Mouse (Mus musculus): ENCODE data around the gene Rac3. TPM values are rescaled to one million over a fixed set of nuclear protein-coding genes. Genes with fewer than 3 reads are reported as not detected.
A peak's percentile ranks its signal among the peaks of the same experiment; 100 is the strongest.
"Not testable (repeated sequence)": the region's sequence is repeated elsewhere in the genome, so short reads cannot be mapped to it uniquely, and the experiment has no call there.

Gene Rac3
- polyA plus RNA-seq, 1 experiment, result 1.9 TPM

DNA sequence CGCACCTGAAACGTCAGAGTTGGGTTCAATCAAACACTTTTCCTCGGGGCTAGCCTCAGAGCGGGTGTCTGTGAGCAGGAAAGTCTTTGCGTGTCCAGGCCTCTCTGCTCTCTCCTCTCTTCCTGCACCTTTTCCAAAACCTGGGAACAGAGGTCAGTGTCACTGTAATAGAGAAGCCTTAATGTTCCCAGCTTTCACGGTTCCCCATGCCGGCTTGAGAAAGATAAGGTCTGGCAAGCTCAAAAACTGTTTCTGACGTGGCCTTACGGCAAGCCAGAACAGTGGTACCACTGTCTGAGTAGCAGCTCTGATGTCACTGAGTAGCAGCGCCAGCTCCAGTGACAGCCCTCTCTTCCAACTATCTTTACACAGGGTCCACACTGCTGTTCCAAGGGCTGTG lies 6.7 kb upstream of the Rac3 start:
- Histone ChIP-seq H3K27ac (replicated peaks; ENCODE audit: low read depth, low read length) (no peak overlapping the region), H3K4me1 (ENCODE audit: control insufficient read depth, insufficient read depth, insufficient read length, low read length) (peaks cover 6% of the 10 kb centered on the region; the same call in 1 of the 2 replicates), H3K4me3 (ENCODE audit: insufficient read depth, low read depth, low read length) (peak overlapping the region; percentile 72)

DNA sequence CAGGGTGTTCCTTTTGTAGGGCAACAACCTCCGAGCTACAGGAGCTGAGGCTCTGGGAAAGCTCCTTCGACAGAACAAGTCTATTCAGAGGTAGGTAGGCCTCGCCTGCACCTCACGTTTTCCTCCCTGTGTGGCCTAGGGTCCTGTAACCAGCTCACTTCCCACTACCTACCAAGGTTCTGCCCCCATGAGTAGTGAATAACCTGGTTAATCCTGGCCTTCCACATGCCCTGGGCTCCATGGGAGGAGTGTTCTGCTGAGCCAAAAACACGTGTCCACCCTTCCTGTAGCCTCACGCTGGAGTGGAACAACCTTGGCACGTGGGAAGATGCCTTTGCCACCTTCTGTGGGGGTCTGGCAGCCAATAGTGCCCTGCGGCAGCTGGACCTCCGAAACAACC lies 6.1 kb upstream of the Rac3 start:
- no peak overlapping the region; the same call in 1 of the 2 replicates for H3K4me3 ChIP-seq (ENCODE audit: insufficient read depth, low read depth, low read length)
- peaks cover 6% of the 10 kb centered on the region; the same call in 1 of the 2 replicates for H3K4me1 ChIP-seq (ENCODE audit: control insufficient read depth, insufficient read depth, insufficient read length, low read length)

DNA sequence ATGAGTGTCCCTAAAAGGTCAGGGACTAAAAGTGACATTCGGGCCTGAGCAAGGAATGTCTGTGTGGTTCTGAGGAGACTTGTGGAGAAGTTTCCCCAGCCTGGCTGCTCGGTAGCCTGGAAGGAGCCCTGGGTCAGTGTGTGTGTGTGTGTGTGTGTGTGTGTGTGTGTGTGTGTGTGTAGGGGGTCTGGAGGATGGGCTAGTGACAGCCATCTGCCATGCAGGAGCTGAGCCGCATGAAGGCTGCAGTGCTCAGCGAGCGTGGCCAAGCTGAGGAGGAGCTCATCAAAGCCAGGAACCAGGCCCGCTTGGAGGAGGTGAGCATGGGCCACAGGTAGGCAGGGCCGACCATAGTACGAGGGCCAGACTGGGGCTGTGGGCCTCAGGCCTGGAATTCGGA lies 2.0 kb upstream of the Rac3 start:
- Histone ChIP-seq H3K27ac (replicated peaks; ENCODE audit: low read depth, low read length) (no peak overlapping the region), H3K4me3 (ENCODE audit: insufficient read depth, low read depth, low read length) (no peak overlapping the region), H3K4me1 (ENCODE audit: control insufficient read depth, insufficient read depth, insufficient read length, low read length) (peaks cover 5% of the 10 kb centered on the region; the same call in 1 of the 2 replicates)

More for the DNA sequence above, 6.1 kb upstream of the Rac3 start:
- no peak overlapping the region for H3K27ac ChIP-seq (replicated peaks; ENCODE audit: low read depth, low read length)

DNA sequence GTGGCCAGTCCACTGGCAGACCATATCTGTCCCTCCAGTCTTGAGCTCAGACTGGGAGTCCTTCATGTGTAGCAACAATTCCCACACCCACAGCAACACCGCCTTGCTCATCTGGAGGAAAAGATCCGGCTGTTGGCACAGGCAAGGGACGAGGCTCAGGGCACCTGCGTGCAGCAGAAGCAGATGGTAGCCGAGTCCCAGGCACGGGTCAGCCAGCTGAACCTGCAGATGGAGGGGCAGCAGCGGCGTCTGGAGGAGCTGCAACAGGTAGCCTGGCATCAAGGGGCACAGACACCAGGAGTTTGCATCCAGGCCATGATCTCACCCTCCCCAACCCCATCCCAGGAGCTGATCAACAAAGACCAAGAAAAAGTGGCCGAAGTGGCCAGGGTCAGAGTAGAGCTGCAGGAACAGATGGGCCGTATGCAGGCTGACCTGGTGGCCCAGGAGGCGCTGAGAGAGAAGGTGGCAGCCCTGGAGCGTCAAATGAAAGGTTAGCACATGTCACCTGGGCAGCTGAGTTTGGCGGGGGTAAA lies 1.4 kb upstream of the Rac3 start:
- Histone ChIP-seq H3K27ac (replicated peaks; ENCODE audit: low read depth, low read length) (no peak overlapping the region), H3K4me3 (ENCODE audit: insufficient read depth, low read depth, low read length) (no peak overlapping the region), H3K4me1 (ENCODE audit: control insufficient read depth, insufficient read depth, insufficient read length, low read length) (no peaks in the 10 kb centered on the region; the same call in 1 of the 2 replicates)

DNA sequence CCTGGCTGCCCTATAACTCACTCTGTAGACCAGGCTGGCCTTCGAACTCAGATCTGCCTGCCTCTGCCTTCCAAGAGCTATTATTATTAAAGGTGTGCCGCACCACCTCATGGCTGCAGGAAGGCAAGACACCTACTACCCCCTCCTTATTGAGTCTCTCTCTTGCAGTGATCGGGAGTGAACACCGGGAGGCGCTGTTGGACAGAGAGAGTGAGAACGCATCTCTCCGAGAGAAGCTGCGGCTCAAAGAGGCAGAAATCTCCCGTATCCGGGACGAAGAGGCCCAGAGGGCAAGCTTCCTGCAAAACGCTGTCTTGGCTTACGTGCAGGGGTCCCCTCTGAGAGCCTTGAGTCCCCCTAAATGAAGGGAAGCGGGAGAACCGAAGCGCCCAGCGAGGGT lies 820 bp upstream of the Rac3 start:
- Histone ChIP-seq H3K4me1 (ENCODE audit: control insufficient read depth, insufficient read depth, insufficient read length, low read length) (no peaks in the 10 kb centered on the region; the same call in 1 of the 2 replicates), H3K27ac (replicated peaks; ENCODE audit: low read depth, low read length) (no peak overlapping the region), H3K4me3 (ENCODE audit: insufficient read depth, low read depth, low read length) (peak overlapping the region; percentile 52)

DNA sequence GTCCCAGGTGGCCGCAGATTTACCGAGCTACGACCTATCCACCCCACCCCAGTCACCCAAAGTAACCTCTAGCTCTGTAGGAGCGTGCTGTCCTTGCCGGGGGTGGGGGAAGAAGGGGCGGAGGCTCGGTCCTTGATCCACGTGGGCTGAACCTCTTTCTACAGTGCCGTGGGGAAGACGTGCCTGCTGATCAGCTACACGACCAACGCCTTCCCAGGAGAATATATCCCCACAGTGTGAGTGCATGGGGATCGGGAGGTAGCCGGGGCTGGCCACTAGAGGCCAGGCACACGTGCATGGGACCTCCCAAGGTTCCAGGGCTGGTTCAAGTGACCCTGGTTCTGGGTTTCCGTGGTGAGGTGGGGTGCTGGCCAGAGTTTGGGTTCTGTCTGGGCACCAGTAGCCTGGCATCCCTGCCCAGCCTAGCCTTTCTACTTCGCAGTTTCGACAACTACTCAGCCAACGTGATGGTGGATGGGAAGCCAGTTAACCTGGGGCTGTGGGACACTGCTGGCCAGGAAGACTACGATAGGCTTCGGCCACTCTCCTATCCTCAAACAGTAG lies 879 bp downstream of the Rac3 start:
- H3K27ac ChIP-seq (replicated peaks; ENCODE audit: low read depth, low read length), result no peak overlapping the region
- H3K4me1 ChIP-seq (ENCODE audit: control insufficient read depth, insufficient read depth, insufficient read length, low read length), result no peaks in the 10 kb centered on the region; the same call in 1 of the 2 replicates
- H3K4me3 ChIP-seq (ENCODE audit: insufficient read depth, low read depth, low read length), result peak overlapping the region; percentile 52

DNA sequence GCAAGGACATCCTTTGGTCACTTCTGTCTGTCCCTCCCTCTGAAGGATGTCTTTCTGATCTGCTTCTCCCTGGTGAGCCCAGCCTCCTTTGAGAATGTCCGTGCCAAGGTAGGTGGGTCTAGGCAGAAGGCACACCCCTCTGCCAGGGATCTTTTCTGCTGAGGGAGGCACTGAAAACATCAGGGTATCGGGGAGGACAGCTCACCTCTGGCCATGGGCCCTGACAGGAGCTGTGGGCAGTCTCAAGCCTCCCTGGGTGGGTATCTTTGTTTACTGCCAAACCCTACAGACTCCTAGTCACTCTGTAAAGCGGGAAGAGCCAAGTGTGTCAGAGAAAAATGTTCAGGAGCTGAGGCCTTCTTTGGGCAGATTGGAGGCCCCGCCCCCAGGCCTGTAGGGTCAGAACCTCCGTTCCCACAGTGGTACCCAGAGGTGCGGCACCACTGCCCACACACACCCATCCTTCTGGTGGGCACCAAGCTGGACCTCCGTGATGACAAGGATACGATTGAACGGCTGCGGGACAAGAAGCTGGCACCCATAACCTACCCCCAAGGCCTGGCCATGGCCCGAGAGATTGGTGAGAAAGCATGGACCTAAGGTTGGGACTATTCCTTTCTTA lies 1.6 kb downstream of the Rac3 start:
- Histone ChIP-seq H3K4me3 (ENCODE audit: insufficient read depth, low read depth, low read length) (no peak overlapping the region), H3K27ac (replicated peaks; ENCODE audit: low read depth, low read length) (no peak overlapping the region), H3K4me1 (ENCODE audit: control insufficient read depth, insufficient read depth, insufficient read length, low read length) (no peaks in the 10 kb centered on the region; the same call in 1 of the 2 replicates)

DNA sequence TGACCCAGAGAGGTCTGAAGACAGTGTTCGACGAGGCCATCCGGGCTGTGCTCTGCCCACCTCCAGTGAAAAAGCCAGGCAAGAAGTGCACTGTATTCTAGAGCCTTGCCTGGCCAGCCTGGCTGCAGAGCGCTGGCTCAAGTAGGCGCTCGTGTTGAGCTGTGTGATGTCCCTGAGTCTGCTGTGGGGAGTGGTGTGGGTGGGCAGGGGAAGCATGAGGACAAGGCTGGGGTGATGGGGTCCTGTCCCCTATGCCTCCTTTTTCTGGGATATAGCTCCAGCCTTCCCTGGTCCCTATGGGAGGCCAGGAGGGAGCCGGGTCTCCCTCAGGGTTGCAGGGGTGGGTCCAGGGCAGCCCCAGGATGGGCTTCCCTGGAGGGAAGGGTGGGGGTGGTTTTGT lies 2.2 kb downstream of the Rac3 start:
- Histone ChIP-seq H3K4me3 (ENCODE audit: insufficient read depth, low read depth, low read length) (no peak overlapping the region), H3K27ac (replicated peaks; ENCODE audit: low read depth, low read length) (no peak overlapping the region), H3K4me1 (ENCODE audit: control insufficient read depth, insufficient read depth, insufficient read length, low read length) (no peaks in the 10 kb centered on the region; the same call in 1 of the 2 replicates)

DNA sequence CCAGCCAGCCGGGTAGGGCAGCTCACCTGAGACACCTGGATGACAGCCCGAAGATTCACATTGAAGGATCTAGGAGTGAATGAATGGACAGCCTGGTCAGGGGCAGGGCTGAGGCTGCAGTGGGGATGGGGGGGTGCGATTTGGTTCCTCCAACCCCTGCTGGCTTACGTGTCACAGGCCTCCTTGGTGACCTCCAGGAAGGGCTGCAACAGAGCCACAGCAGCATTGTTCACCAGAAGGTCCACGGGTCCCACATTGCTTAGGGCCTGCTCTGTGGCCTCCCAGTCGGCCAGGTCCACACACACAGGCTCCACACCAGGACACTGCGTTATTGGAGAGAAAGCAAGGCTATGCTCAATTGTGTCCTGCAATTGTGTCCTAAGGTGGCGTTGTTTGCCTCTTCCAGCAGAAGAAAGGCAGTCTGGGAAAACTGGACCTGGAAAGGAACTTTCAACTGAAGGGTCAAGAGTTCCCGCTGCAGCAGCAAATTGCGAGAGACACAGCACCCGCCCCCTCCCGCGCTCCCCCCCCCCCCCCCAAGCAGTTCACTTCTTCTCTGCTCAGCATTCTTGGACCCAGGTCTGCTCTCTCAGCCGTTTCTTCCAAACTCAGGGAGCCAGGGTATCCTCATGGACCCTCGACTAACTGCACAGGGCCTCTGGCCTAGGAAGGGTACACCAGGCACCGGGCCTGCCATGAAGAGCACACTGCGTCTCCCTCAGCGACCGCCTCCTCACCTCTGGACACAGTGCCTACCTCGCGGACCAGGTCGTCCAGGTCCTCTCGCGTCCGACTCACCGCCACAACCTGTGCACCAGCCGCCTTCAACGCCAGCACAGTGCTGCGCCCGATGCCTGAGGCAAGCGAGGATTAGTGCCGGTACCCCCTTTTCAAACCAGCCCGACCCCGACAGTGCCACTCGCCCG lies 5.2 kb downstream of the Rac3 start:
- Histone ChIP-seq H3K4me3 (ENCODE audit: insufficient read depth, low read depth, low read length) (peak overlapping the region; percentile 62), H3K27ac (replicated peaks; ENCODE audit: low read depth, low read length) (no peak overlapping the region), H3K4me1 (ENCODE audit: control insufficient read depth, insufficient read depth, insufficient read length, low read length) (peaks cover 5% of the 10 kb centered on the region)

DNA sequence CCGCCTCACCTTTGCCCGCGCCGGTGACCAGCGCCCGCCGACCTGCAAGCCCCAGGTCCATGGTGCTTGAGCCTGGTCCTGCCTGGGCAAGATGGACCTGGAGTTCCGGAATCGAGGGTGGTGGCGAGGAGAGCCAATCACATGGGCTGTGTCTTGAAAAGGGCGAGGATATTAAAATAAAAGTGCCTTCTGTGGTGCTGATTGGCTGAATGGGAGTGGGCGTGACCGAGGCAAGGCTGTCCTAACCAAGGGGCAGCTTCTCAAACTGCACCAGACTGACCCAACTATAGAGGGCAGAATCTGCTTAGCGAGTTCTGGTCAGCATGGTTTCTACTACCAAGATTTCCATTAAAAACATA lies 5.9 kb downstream of the Rac3 start, which contains the start of gene Dcxr:
Gene Dcxr (minus strand): TSS at position 113 of the 359 bp plus-strand sequence.
- peaks cover 5% of the 10 kb centered on the region for H3K4me1 ChIP-seq (ENCODE audit: control insufficient read depth, insufficient read depth, insufficient read length, low read length)
- peak within 1 kb of the TSS; percentile 62 for H3K4me3 ChIP-seq (ENCODE audit: insufficient read depth, low read depth, low read length)
- H3K27ac ChIP-seq (replicated peaks; ENCODE audit: low read depth, low read length), result no peak within 1 kb of the TSS

DNA sequence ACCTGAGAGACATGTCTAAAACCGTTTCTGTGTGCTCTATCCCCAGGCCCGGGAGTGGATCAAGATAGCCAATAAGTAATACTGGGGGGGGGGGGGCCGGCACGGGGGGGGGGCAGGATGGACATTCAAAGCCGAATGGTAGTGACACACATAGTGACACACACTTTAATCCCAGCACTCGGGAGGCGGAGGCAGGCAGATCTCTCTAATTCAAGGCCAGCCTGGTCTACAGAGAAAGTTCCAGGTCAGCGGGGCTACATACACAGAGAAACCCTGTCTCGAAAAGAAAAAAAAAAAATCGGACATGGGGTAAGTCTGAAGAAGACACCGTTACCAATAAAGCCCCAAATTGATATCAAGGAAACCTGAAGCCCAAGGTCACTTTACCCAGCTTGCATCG lies 6.3 kb downstream of the Rac3 start:
- Histone ChIP-seq H3K4me1 (ENCODE audit: control insufficient read depth, insufficient read depth, insufficient read length, low read length) (peaks cover 8% of the 10 kb centered on the region), H3K27ac (replicated peaks; ENCODE audit: low read depth, low read length) (no peak overlapping the region), H3K4me3 (ENCODE audit: insufficient read depth, low read depth, low read length) (no peak overlapping the region)

DNA sequence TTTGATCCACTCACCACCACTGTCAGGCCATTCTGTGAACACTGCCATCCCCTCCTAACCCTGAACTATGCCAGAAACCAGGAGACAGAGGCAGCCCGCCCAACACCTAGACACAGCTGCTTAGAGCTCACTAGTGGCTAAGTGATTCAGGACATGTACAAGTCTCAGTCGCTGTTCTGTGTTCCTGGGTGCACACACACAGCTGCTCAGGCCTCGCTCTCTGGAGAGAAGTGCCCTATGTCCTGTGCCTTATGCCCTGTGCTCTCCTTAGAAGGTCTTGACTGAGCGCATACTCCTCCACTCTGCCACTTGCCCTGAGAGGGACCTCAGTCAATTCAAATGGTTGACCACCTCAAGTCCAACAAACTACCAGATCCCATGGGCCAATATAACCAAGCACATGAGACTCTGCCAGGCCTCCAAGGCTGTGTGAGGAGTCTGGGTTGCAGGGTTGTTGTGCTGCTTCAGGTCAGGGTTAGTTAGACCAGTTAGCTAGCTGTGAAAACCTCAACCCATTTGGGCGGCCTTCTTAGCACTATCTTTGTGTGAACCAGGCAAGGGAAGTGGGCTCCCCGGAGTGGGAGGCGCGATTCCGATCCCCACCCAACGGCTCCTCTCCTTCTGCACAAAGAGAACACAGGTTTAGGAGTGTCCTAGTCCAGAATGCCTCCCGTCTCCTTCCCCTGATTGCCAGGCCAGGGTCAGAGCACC lies 7.4 kb downstream of the Rac3 start:
- no peak overlapping the region for H3K4me3 ChIP-seq (ENCODE audit: insufficient read depth, low read depth, low read length)

DNA sequence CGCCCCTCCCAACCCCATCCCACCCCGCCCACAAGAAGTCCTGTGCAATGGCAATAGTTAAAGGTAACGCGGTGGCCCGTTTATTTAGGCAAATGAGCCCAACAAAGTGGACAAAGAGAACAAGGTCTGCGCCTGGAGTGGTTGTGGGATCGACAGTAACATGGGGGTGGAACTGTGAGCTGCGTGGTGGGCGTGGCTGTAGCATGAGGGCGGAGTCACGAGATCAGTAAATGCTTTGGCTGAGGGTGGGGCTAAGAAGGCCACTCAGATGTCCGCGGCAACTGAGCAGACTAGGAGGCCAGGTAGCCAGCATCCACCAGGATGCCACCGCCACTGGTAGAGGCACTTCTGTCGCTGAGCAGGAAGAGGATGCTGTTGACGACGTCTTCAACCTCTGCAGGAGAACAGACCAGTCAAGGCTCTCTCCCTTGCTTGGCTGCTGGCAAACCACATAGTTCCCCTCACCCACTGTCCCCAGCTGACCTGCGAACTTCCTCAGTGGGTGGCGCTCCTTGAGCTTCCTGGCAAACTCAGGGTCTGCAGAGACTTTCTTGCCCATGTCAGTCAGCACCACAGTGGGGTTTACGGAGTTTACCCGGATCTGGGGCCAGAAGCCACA lies 8.3 kb downstream of the Rac3 start:
- H3K27ac ChIP-seq (replicated peaks; ENCODE audit: low read depth, low read length); H3K4me3 ChIP-seq (ENCODE audit: insufficient read depth, low read depth, low read length): not testable (repeated sequence)
- H3K4me1 ChIP-seq (ENCODE audit: control insufficient read depth, insufficient read depth, insufficient read length, low read length), result peaks cover 16% of the 10 kb centered on the region

More for the DNA sequence above, 7.4 kb downstream of the Rac3 start:
- peaks cover 16% of the 10 kb centered on the region for H3K4me1 ChIP-seq (ENCODE audit: control insufficient read depth, insufficient read depth, insufficient read length, low read length)
- H3K27ac ChIP-seq (replicated peaks; ENCODE audit: low read depth, low read length), result no peak overlapping the region

DNA sequence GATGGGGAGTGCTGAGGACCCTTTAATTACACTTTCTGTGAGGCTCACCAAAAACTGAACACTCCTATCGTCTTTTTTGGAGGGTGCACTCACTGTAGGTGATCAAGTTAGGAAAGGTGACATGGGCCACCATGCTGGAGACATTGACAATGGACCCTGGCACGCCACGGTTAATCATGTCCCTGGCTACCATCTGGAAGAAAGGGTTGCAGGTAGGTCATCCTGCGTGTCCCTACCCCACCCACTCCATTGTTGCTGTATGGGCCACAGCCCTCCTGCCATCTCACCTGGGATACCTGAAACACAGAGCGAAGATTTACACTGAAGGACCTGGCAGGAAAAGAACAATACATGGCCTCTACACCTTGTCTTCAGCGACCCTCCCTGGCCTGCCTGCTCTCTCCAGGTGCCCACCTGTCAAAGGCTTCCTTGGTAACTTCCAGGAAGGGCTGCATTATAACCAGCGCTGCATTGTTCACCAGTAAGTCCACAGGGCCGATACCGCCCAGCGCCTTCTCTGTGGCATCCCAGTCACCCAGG lies 9.1 kb downstream of the Rac3 start:
- Histone ChIP-seq H3K4me1 (ENCODE audit: control insufficient read depth, insufficient read depth, insufficient read length, low read length) (peaks cover 16% of the 10 kb centered on the region), H3K4me3 (ENCODE audit: insufficient read depth, low read depth, low read length) (no peak overlapping the region), H3K27ac (replicated peaks; ENCODE audit: low read depth, low read length) (no peak overlapping the region)

Measured in brown adipose tissue, adult 24 weeks (tissue).